Mouse (Mus musculus) cerebellum, adult 2 months (tissue): ENCODE data around the gene Baiap2. TPM values are rescaled to one million over a fixed set of nuclear protein-coding genes. Genes with fewer than 3 reads are reported as not detected.

Experiments
- DNase-seq, 2 experiments: peaks; one replicate each; pipeline ENCODE4 v3.0.0; 2021
- H3K27ac ChIP-seq: fragments of 200-500 bp; 2 replicates; pipeline ENCODE4 v1.5.1; 2012; ENCODE audit warnings: low read length, control low read depth, inconsistent platforms; ENCODE audit not compliant: insufficient read depth
- H3K27me3 ChIP-seq: fragments of 200-500 bp; 2 replicates; pipeline ENCODE4 v1.6.1; 2012; ENCODE audit warnings: inconsistent platforms, mild to moderate bottlenecking, low read length, moderate library complexity; ENCODE audit not compliant: control insufficient read depth, insufficient read depth
- H3K4me1 ChIP-seq: fragments of 200-500 bp; 2 replicates; pipeline ENCODE4 v1.6.1; 2011; ENCODE audit warnings: low read length; ENCODE audit not compliant: control insufficient read depth, insufficient read depth
- H3K4me3 ChIP-seq: fragments of 200-500 bp; replicated peaks from 2 replicates; pipeline ENCODE3; 2011; ENCODE audit warnings: mild to moderate bottlenecking, low read depth, low read length, control low read depth; ENCODE audit not compliant: insufficient read depth
- CTCF ChIP-seq: fragments of 200-500 bp; IDR thresholded peaks from 2 replicates; pipeline ENCODE4 v1.5.1; 2011; ENCODE audit warnings: low read depth, mild to moderate bottlenecking, control low read depth, low read length, moderate library complexity, borderline replicate concordance; ENCODE audit not compliant: insufficient read depth
- POLR2A ChIP-seq: fragments of 200-500 bp; IDR thresholded peaks from 2 replicates; pipeline ENCODE4 v1.6.1; 2011; ENCODE audit warnings: low read length, control low read depth, borderline replicate concordance; ENCODE audit not compliant: insufficient read depth
- WGBS: fragments of 180-500 bp; shearing (Covaris S2); methylation state at CpG from one replicate; pipeline ENCODE4 v1.1.7; 2018; 5-methylcytosine and 5-hydroxymethylcytosine counted together
- polyA plus RNA-seq: library from polyadenylated mRNA; depleted of rRNA; stranded (reverse); fragments of >200 nt; gene quantifications from 2 replicates; pipeline ENCODE4 v1.2.3, GENCODE M21; 2012

The Baiap2 gene
- polyA plus RNA-seq, 1 experiment: 116 TPM

DNA sequence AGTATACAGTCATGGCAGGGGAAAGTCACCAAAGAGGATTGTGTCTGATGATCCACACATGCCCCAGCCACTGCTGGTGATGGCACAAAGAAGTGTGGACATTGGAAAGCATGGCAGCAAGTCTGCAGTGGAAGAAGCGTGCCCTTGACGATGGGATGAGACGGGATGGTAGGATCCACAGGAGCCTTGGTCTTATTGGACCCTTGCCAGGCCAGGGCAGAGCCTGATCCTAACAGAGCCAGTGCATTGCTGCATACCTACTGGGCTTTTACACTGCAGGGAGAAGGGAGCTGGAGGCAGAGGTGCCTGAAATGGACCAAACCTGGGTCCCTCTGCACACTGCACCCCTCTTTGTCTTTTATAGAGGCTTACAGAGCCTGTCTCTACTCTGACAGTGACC is 8.0 kb downstream of the Baiap2 start:
- H3K4me3 ChIP-seq: no peak overlapping the region
- TF ChIP-seq POLR2A (no peak), CTCF (no peak)
- H3K4me1 ChIP-seq: peaks cover 66% of the 10 kb centered on the region
- no peak for DNase-seq
- WGBS: 31% methylated on average over 3 of the region's 3 CpGs
- H3K27ac ChIP-seq: no peak overlapping the region
- no peaks in the 10 kb centered on the region for H3K27me3 ChIP-seq

DNA sequence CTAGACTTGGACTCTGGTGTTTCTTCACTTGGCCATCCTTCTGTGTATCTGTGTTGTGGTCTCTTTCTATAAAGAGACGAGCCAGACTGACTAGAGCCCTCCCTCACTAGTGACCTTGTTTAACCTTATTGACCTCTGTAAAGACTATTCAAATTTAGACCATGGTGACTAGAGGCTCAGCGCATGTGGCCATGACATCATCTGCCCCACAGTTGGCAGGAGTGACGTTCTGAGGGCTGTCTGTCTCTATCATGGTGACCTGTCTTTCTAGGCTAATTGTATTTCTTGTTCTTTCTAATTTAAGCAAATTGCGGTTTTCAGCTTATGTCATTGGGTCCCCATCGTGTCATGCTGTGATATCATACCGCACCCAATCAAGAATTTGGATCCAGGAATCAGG is 8.8 kb downstream of the Baiap2 start:
- peaks cover 67% of the 10 kb centered on the region for H3K4me1 ChIP-seq
- no peaks in the 10 kb centered on the region for H3K27me3 ChIP-seq
- no peak for TF ChIP-seq CTCF
- TF ChIP-seq POLR2A: no peak
- DNase-seq: no peak
- WGBS: 86% methylated on average over 6 of the region's 6 CpGs
- H3K27ac ChIP-seq: no peak overlapping the region
- H3K4me3 ChIP-seq: no peak overlapping the region

DNA sequence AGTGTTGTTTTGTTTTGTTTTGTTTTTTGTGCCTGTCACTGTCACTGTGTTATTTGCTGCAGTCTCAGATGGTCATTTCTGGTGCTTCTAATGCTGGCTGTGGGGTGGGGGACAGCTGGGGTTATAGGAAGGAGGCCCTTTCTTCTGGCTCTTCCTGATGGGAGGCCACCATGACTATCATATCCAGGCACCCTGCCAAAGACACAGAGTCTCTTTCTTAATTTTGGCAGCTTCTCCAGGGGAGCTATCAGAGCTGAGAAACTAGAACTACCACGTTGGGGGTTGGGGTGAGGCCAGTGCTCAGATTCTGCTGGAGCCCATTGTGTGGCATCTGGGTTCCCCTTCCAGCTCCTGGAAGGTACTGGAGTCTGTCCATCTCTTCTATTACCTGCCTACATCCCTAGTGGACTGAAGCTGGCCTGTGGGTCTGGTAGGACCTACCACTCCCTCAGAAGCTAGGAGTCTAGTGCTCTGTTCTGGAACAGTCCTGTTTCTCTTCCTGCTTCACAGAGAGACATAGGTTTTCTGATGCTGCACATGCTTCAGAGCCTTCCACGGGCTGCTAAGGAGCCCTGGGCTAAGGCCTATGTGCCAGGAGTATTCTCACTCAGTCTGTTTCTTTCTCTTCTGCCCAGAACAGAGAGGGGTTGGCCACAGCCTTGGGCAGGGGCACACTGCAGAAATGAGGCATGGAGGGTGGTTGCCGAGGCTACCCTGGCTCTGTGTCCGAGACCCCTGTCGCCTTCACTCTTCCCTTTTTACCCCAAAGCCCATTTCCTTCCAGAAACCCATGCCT is 10.1 kb downstream of the Baiap2 start:
- no peak overlapping the region for H3K27ac ChIP-seq
- WGBS: 40% methylated on average over 5 of the region's 5 CpGs

DNA sequence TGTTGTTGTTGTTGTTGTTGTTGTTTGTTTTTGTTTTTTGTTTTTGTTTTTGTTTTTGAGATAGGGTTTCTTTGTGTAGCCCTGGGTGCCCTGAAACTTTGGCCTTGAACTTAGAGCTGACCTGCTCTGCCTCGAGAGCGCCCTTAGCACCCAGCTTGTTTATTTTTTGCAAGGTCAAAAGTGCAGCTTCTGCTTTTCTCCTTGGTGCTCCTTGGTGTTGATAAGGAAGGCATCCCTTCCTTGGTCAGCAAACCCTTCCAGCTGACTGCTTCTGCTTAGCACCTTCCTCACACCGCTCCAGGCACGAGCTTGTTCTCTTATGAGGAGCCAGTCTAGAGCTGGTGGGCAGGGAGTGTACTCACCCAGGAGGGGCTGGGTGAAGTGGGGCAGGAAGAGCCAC is 11.7 kb downstream of the Baiap2 start:
- no peak for DNase-seq
- no peak for TF ChIP-seq POLR2A
- no peak for TF ChIP-seq CTCF
- WGBS: 77% methylated on average over 4 of the region's 4 CpGs
- H3K27ac ChIP-seq: no peak overlapping the region
- H3K27me3 ChIP-seq: no peaks in the 10 kb centered on the region
- peaks cover 49% of the 10 kb centered on the region for H3K4me1 ChIP-seq
- H3K4me3 ChIP-seq: no peak overlapping the region

More for the DNA sequence above, 10.1 kb downstream of the Baiap2 start:
- no peaks in the 10 kb centered on the region for H3K27me3 ChIP-seq
- no peak for DNase-seq
- peaks cover 65% of the 10 kb centered on the region for H3K4me1 ChIP-seq
- TF ChIP-seq CTCF: no peak
- no peak for TF ChIP-seq POLR2A
- no peak overlapping the region for H3K4me3 ChIP-seq

DNA sequence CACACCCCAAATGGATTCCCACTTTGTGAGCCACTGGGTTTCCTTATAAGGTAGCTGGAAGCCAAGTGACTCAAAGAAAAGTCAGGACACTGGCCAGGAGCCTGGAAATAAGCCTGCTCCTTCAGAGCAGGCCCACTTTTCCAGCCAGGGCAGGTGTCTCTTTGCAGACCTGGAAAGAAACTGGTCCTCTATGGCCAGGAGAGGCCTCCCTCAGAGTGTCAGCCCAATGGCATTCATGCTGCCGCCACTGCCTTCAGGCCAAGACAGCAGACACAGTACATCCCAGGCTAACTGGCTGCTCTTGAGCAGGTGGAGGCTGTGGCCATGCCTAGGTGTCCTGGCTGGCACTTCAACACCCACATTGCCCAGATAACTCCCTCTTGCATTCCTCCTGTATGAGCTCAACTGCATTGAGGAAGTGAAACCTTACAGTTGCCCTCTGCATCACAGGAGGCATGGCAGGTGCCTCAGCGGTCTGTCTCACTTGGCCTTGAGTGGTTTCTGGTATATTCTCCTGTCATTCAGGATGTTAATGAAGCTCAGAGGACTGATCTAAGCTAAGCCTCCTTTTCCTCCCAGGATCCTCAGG is 12.3 kb downstream of the Baiap2 start:
- H3K27ac ChIP-seq: peak overlapping the region; percentile 29; the same call in 1 of the 2 replicates
- H3K27me3 ChIP-seq: no peaks in the 10 kb centered on the region
- TF ChIP-seq CTCF (no peak), POLR2A (no peak)
- DNase-seq: peak in 1 of 2 experiments; percentile 57
- no peak overlapping the region for H3K4me3 ChIP-seq
- peaks cover 47% of the 10 kb centered on the region for H3K4me1 ChIP-seq
- 25% methylated on average over 2 of the region's 2 CpGs for WGBS

DNA sequence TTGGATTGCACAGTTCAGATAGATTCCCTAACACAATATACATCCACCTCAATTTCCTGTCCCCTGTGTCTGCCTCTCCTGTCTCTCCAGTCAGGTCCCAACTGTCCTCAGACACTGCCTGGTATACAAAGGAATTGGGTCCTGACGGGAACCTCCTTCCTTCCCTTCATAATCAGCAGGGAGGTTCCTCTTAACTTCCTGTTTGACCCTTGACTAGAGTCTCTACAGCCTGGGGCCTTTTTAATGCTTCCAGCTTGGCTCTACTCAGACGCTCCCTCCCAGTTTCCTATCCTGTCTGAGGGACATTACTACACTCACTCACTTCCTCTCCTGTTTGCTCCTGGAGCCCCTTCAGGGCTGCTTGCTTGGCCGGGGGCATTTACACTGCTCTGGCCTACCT is 12.9 kb downstream of the Baiap2 start:
- Histone ChIP-seq H3K27ac (no peak overlapping the region), H3K4me3 (no peak overlapping the region), H3K27me3 (no peaks in the 10 kb centered on the region), H3K4me1 (peaks cover 46% of the 10 kb centered on the region)
- TF ChIP-seq CTCF: no peak
- no peak for TF ChIP-seq POLR2A
- WGBS: 74% methylated on average over 3 of the region's 3 CpGs
- DNase-seq: no peak

DNA sequence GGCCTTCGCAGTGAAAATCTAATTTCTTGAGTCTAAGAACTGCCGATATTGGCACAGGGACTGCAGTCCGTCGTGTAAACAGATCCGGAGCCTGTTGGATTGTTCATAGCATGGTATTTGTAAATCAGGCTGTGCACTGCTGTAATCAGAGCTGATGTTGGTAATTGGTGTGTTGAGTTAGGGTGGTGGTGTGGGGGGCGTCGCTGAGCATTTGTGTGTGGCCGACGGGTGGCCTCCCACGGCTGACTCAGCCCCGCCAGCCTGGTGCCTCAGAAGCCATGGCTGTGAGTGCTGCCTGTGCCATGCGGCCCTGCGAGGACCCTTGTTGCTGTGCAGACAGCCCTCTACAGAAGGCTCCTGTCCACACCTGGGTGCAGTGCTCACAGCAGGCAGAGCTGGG is 14.0 kb downstream of the Baiap2 start:
- Histone ChIP-seq H3K27ac (no peak overlapping the region), H3K4me1 (peaks cover 34% of the 10 kb centered on the region), H3K4me3 (no peak overlapping the region), H3K27me3 (no peaks in the 10 kb centered on the region)
- TF ChIP-seq CTCF (no peak), POLR2A (no peak)
- 74% methylated on average over 13 of the region's 13 CpGs for WGBS
- DNase-seq: no peak

DNA sequence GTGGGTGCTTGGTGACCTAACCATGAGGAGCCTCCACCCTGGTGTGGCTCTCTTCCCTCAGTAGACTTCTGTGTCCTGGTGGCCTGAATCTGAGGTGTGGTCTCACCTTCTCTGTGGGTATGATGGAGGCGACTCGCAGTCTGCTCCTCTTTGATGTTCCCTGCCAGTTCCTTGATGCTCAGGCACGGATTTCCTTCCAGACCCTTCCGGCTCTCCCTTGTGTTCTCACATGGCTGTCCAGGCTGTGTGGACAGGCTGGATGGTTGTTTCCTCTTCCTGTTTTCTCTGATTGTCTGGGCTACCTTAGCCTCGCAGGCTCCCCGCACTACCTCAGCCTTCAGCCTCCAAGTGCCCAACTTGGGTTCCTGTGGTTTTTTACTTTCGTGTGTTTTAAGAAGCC is 16.3 kb downstream of the Baiap2 start:
- 89% methylated on average over 7 of the region's 7 CpGs for WGBS
- Histone ChIP-seq H3K27ac (no peak overlapping the region), H3K4me3 (no peak overlapping the region), H3K27me3 (no peaks in the 10 kb centered on the region), H3K4me1 (peaks cover 18% of the 10 kb centered on the region)
- DNase-seq: no peak
- TF ChIP-seq POLR2A: no peak
- no peak for TF ChIP-seq CTCF
